Mouse (Mus musculus) erythroblast, embryonic 14.5 days (primary cell): ENCODE results near the gene Cdkl4.

Experiments used
- GATA1 ChIP-seq: IDR thresholded peaks from 2 replicates; pipeline ENCODE4 v1.6.1; 2012; ENCODE audit warnings: low read length, inconsistent platforms, mixed read lengths
- TAL1 ChIP-seq: IDR thresholded peaks from 3 replicates; pipeline ENCODE4 v1.6.1; 2012; ENCODE audit warnings: low read length, inconsistent platforms, mixed read lengths

DNA sequence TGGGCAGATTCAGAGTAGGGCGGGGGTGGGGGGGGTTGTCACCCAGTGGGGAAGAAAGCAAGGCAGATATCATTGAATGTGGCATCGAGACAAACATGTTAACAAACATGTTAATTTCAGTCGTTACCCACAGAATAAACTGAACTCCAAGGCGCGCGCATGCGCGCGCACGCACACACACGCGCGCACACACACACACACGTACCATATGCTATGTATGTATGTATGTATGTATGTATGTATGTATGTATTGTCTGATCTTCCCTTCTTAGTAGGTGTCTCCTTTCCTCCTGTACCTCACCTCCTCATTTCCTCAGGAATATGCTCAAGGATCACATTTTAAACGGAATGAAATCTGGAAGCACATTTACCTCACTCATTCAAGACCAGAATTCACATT, at the start of gene Cdkl4:
- TF ChIP-seq GATA1 (no peak), TAL1 (no peak)
